Mouse (Mus musculus) myocyte (in vitro differentiated cells): ENCODE results near the gene Dpp6. TPM values are rescaled to one million over a fixed set of nuclear protein-coding genes. Genes with fewer than 3 reads are reported as not detected.

Experiments
- H3K27me3 ChIP-seq: one replicate; pipeline ENCODE4 v1.6.1; 2011; ENCODE audit not compliant: control insufficient read depth, insufficient read depth, insufficient read length
- H3K36me3 ChIP-seq: one replicate; pipeline ENCODE4 v1.6.1; 2011; ENCODE audit not compliant: control insufficient read depth, insufficient read depth
- H3K4me2 ChIP-seq: one replicate; pipeline ENCODE4 v1.6.1; 2011; ENCODE audit warnings: low read depth, control low read depth
- H3K4me3 ChIP-seq: one replicate; pipeline ENCODE4 v1.5.1; 2011; ENCODE audit warnings: mild to moderate bottlenecking, control low read depth, moderate library complexity
- H3K79me2 ChIP-seq: one replicate; pipeline ENCODE4 v1.6.1; 2011; ENCODE audit not compliant: control insufficient read depth, insufficient read depth
- H3ac ChIP-seq: one replicate; pipeline ENCODE4 v1.6.1; 2011; ENCODE audit not compliant: control insufficient read depth, insufficient read length
- CEBPB ChIP-seq: IDR thresholded peaks from 2 replicates; pipeline ENCODE4 v1.6.1; 2011; ENCODE audit warnings: mild to moderate bottlenecking, moderate library complexity; ENCODE audit not compliant: poor library complexity, insufficient read depth, severe bottlenecking
- E2F4 ChIP-seq: IDR thresholded peaks from one replicate; pipeline ENCODE4 v1.6.1; 2011; ENCODE audit warnings: mild to moderate bottlenecking, control low read depth, moderate library complexity; ENCODE audit not compliant: insufficient read depth
- MAX ChIP-seq: IDR thresholded peaks from one replicate; pipeline ENCODE4 v1.6.1; 2011; ENCODE audit warnings: low read depth, mild to moderate bottlenecking, control low read depth
- MYOD1 ChIP-seq, 3 experiments: IDR thresholded peaks; one replicate each; pipeline ENCODE4 v1.6.1; 2011; ENCODE audit warnings: control low read depth in 2 of 3, low read depth in 2 of 3, mild to moderate bottlenecking in 2 of 3, moderate library complexity in 1 of 3; ENCODE audit not compliant: insufficient read length in 2 of 3, control insufficient read depth in 1 of 3
- MYOG ChIP-seq, 3 experiments: IDR thresholded peaks; one replicate each; pipeline ENCODE4 v1.6.1; 2011; ENCODE audit warnings: control low read depth in 2 of 3, low read depth in 2 of 3, mild to moderate bottlenecking in 2 of 3; ENCODE audit not compliant: insufficient read length in 2 of 3, control insufficient read depth in 1 of 3, insufficient read depth in 1 of 3
- POLR2A ChIP-seq: IDR thresholded peaks from one replicate; pipeline ENCODE4 v1.6.1; 2011; ENCODE audit warnings: low read depth, mild to moderate bottlenecking, control low read depth, moderate library complexity; ENCODE audit not compliant: insufficient read length
- POLR2AphosphoS2 ChIP-seq: IDR thresholded peaks from one replicate; pipeline ENCODE4 v1.6.1; 2011; ENCODE audit warnings: low read depth, control low read depth; ENCODE audit not compliant: insufficient read length
- REST ChIP-seq: IDR thresholded peaks from one replicate; pipeline ENCODE4 v1.6.1; 2011; ENCODE audit warnings: mild to moderate bottlenecking, control low read depth, moderate library complexity; ENCODE audit not compliant: insufficient read depth, insufficient read length
- SRF ChIP-seq: IDR thresholded peaks from one replicate; pipeline ENCODE4 v1.6.1; 2011; ENCODE audit warnings: low read depth; ENCODE audit not compliant: control insufficient read depth, insufficient read length
- TCF12 ChIP-seq: IDR thresholded peaks from one replicate; pipeline ENCODE4 v1.6.1; 2011; ENCODE audit warnings: mild to moderate bottlenecking, control low read depth; ENCODE audit not compliant: poor library complexity, insufficient read depth, severe bottlenecking
- TCF3 ChIP-seq: IDR thresholded peaks from one replicate; pipeline ENCODE4 v1.6.1; 2011; ENCODE audit warnings: low read depth, control low read depth; ENCODE audit not compliant: insufficient read length
- USF1 ChIP-seq: IDR thresholded peaks from one replicate; pipeline ENCODE4 v1.6.1; 2011; ENCODE audit warnings: low read depth, mild to moderate bottlenecking, control low read depth, moderate library complexity
- polyA plus RNA-seq: library from polyadenylated mRNA; unstranded; fragments of >200 nt; fragmentation: generic; extraction: Trizol; gene quantifications from one replicate; pipeline ENCODE4 v1.2.1, GENCODE M21; 2012; ENCODE audit warnings: missing spikeins

Gene Dpp6
- polyA plus RNA-seq, 1 experiment = 0.06 TPM

GRCm38 (mm10) chr5:27262751-27263150 lies 445.7 kb downstream of the Dpp6 start:
- Histone ChIP-seq H3K27me3 (no peaks in the 10 kb centered on the region), H3K36me3 (no peaks in the 10 kb centered on the region), H3ac (no peak overlapping the region), H3K4me2 (no peak overlapping the region), H3K79me2 (no peaks in the 10 kb centered on the region), H3K4me3 (no peak overlapping the region)
- no peak for TF ChIP-seq CEBPB
- TF ChIP-seq POLR2AphosphoS2 = no peak
- no peak for TF ChIP-seq USF1
- TF ChIP-seq TCF3 = no peak
- TF ChIP-seq REST = no peak
- no peak for TF ChIP-seq MAX

- Histone ChIP-seq H3K36me3 (no peaks in the 10 kb centered on the region), H3ac (no peak overlapping the region), H3K4me3 (no peak overlapping the region), H3K4me2 (no peak overlapping the region), H3K27me3 (no peaks in the 10 kb centered on the region), H3K79me2 (no peaks in the 10 kb centered on the region)
- TF ChIP-seq E2F4 (no peak), USF1 (no peak), CEBPB (no peak), TCF3 (no peak), MYOG (IDR thresholded peaks at IDR 0.05; ENCODE audit: control insufficient read depth in 1 of 3, insufficient read depth in 1 of 3, insufficient read length in 2 of 3, low read depth in 2 of 3) (no peak), MAX (no peak), TCF12 (no peak), SRF (no peak), POLR2A (no peak), POLR2AphosphoS2 (no peak), REST (no peak), MYOD1 (IDR thresholded peaks at IDR 0.05; ENCODE audit: control insufficient read depth in 1 of 3, insufficient read length in 2 of 3, low read depth in 2 of 3) (no peak)
Observed at GRCm38 (mm10) chr5:27265281-27265680, 448.3 kb downstream of the Dpp6 start.

GRCm38 (mm10) chr5:27271336-27271735 lies 454.3 kb downstream of the Dpp6 start:
- no peak for TF ChIP-seq CEBPB
- no peak for TF ChIP-seq POLR2A
- no peak for TF ChIP-seq MAX
- H3ac ChIP-seq = no peak overlapping the region
- no peak overlapping the region for H3K4me3 ChIP-seq
- no peak overlapping the region for H3K4me2 ChIP-seq
- no peaks in the 10 kb centered on the region for H3K36me3 ChIP-seq
- H3K27me3 ChIP-seq = no peaks in the 10 kb centered on the region
- no peaks in the 10 kb centered on the region for H3K79me2 ChIP-seq

- TF ChIP-seq POLR2A = no peak
- H3K4me3 ChIP-seq = no peak overlapping the region
- no peaks in the 10 kb centered on the region for H3K27me3 ChIP-seq
- no peak overlapping the region for H3ac ChIP-seq
- no peaks in the 10 kb centered on the region for H3K36me3 ChIP-seq
- H3K79me2 ChIP-seq = no peaks in the 10 kb centered on the region
- H3K4me2 ChIP-seq = no peak overlapping the region
Observed at GRCm38 (mm10) chr5:27274781-27275395, 457.9 kb downstream of the Dpp6 start.

GRCm38 (mm10) chr5:27275871-27276270 lies 458.9 kb downstream of the Dpp6 start:
- TF ChIP-seq USF1 (no peak), REST (no peak), MAX (no peak), TCF12 (no peak), CEBPB (no peak), MYOG (IDR thresholded peaks at IDR 0.05; ENCODE audit: control insufficient read depth in 1 of 3, insufficient read depth in 1 of 3, insufficient read length in 2 of 3, low read depth in 2 of 3) (no peak), POLR2A (no peak), E2F4 (no peak), TCF3 (no peak), SRF (no peak), POLR2AphosphoS2 (no peak), MYOD1 (IDR thresholded peaks at IDR 0.05; ENCODE audit: control insufficient read depth in 1 of 3, insufficient read length in 2 of 3, low read depth in 2 of 3) (no peak)
- Histone ChIP-seq H3K27me3 (no peaks in the 10 kb centered on the region), H3K4me2 (no peak overlapping the region), H3ac (no peak overlapping the region), H3K36me3 (no peaks in the 10 kb centered on the region), H3K79me2 (no peaks in the 10 kb centered on the region), H3K4me3 (no peak overlapping the region)
